Mouse (Mus musculus): Measurements from ENCODE around the gene Avpi1. TPM values are rescaled to one million over a fixed set of nuclear protein-coding genes. Genes with fewer than 3 reads are reported as not detected.
A peak's percentile ranks its signal among the peaks of the same experiment; 100 is the strongest.

The Avpi1 gene
- total and polyA plus RNA-seq, 2 experiments: 38.2 to 49.0 TPM

GRCm38 (mm10) chr19:42157493-42158237 is 28.8 kb upstream of the Avpi1 start:
- WGBS: 64% methylated on average over 12 of the region's 12 CpGs
- no peak overlapping the region for H3K27ac ChIP-seq (replicated peaks; ENCODE audit: insufficient read depth, low read depth, low read length)

GRCm38 (mm10) chr19:42151990-42152389 is 23.1 kb upstream of the Avpi1 start:
- Histone ChIP-seq H3K4me1 (ENCODE audit: control insufficient read depth, insufficient read depth, low read length) (peaks cover 28% of the 10 kb centered on the region), H3K27ac (replicated peaks; ENCODE audit: insufficient read depth, low read depth, low read length) (no peak overlapping the region), H3K36me3 (ENCODE audit: control insufficient read depth, insufficient read depth, low read length) (no peaks in the 10 kb centered on the region), H3K27me3 (ENCODE audit: control insufficient read depth, insufficient read depth, low read length) (no peaks in the 10 kb centered on the region), H3K9ac (ENCODE audit: low read depth, low read length) (no peak overlapping the region), H3K79me2 (ENCODE audit: control insufficient read depth, insufficient read depth, low read length) (no peaks in the 10 kb centered on the region), H3K4me3 (ENCODE audit: insufficient read depth, low read depth, low read length) (no peak overlapping the region)
- TF ChIP-seq POLR2A (IDR thresholded peaks at IDR 0.05; ENCODE audit: extremely low read depth, insufficient read depth, low read length) (no peak), CTCF (IDR thresholded peaks at IDR 0.05; ENCODE audit: low read depth, low read length) (peak; percentile 90)
- peak; percentile 80 for DNase-seq (ENCODE audit: extremely low read depth, low read depth, low spot score)
- 7% methylated on average over 6 of the region's 6 CpGs for WGBS

More at GRCm38 (mm10) chr19:42157493-42158237, 28.8 kb upstream of the Avpi1 start:
- H3K4me3 ChIP-seq (ENCODE audit: insufficient read depth, low read depth, low read length): no peak overlapping the region
- H3K4me1 ChIP-seq (ENCODE audit: control insufficient read depth, insufficient read depth, low read length): no peaks in the 10 kb centered on the region
- no peaks in the 10 kb centered on the region for H3K27me3 ChIP-seq (ENCODE audit: control insufficient read depth, insufficient read depth, low read length)
- H3K36me3 ChIP-seq (ENCODE audit: control insufficient read depth, insufficient read depth, low read length): no peaks in the 10 kb centered on the region
- no peak for DNase-seq (ENCODE audit: extremely low read depth, low read depth, low spot score)
- H3K79me2 ChIP-seq (ENCODE audit: control insufficient read depth, insufficient read depth, low read length): no peaks in the 10 kb centered on the region
- H3K9ac ChIP-seq (ENCODE audit: low read depth, low read length): no peak overlapping the region
- TF ChIP-seq POLR2A (IDR thresholded peaks at IDR 0.05; ENCODE audit: extremely low read depth, insufficient read depth, low read length): no peak
- no peak for TF ChIP-seq CTCF (IDR thresholded peaks at IDR 0.05; ENCODE audit: low read depth, low read length)

DNA sequence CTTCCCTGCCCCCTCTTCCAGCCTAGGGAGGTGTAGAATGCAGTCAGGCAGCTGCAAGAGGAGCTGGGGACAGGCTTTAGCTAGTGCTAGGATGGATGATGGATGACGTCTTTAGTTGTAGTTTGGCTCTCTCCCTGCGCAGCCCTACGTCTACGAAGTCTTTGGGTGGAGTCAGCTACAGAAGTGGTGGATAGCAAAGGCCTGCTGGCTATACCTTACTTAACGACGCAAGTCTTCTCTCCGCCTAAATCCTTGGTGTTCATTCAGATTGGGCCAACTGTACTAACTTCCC is 19.7 kb upstream of the Avpi1 start:
- no peak for TF ChIP-seq CTCF (IDR thresholded peaks at IDR 0.05; ENCODE audit: low read depth, low read length)
- Histone ChIP-seq H3K79me2 (ENCODE audit: control insufficient read depth, insufficient read depth, low read length) (no peaks in the 10 kb centered on the region), H3K27me3 (ENCODE audit: control insufficient read depth, insufficient read depth, low read length) (no peaks in the 10 kb centered on the region), H3K36me3 (ENCODE audit: control insufficient read depth, insufficient read depth, low read length) (no peaks in the 10 kb centered on the region), H3K4me3 (ENCODE audit: insufficient read depth, low read depth, low read length) (peak overlapping the region; percentile 70), H3K4me1 (ENCODE audit: control insufficient read depth, insufficient read depth, low read length) (peaks cover 43% of the 10 kb centered on the region), H3K27ac (replicated peaks; ENCODE audit: insufficient read depth, low read depth, low read length) (peak overlapping the region; percentile 88; the same call in 1 of the 2 replicates), H3K9ac (ENCODE audit: low read depth, low read length) (peak overlapping the region; percentile 94)
- no peak for DNase-seq (ENCODE audit: extremely low read depth, low read depth, low spot score)
- 32% methylated on average over 7 of the region's 7 CpGs for WGBS

- Histone ChIP-seq H3K27ac (replicated peaks; ENCODE audit: insufficient read depth, low read depth, low read length) (peak overlapping the region; percentile 88), H3K36me3 (ENCODE audit: control insufficient read depth, insufficient read depth, low read length) (no peaks in the 10 kb centered on the region), H3K27me3 (ENCODE audit: control insufficient read depth, insufficient read depth, low read length) (no peaks in the 10 kb centered on the region), H3K4me1 (ENCODE audit: control insufficient read depth, insufficient read depth, low read length) (peaks cover 43% of the 10 kb centered on the region), H3K4me3 (ENCODE audit: insufficient read depth, low read depth, low read length) (peak overlapping the region; percentile 70), H3K9ac (ENCODE audit: low read depth, low read length) (peak overlapping the region; percentile 94), H3K79me2 (ENCODE audit: control insufficient read depth, insufficient read depth, low read length) (no peaks in the 10 kb centered on the region)
- DNase-seq (ENCODE audit: extremely low read depth, low read depth, low spot score): peak; percentile 88
- under 1% methylated on average over 63 of the region's 63 CpGs for WGBS
- TF ChIP-seq CTCF (IDR thresholded peaks at IDR 0.05; ENCODE audit: low read depth, low read length): no peak
- peak; percentile 71; the same call in 1 of the 2 replicates for TF ChIP-seq POLR2A (IDR thresholded peaks at IDR 0.05; ENCODE audit: extremely low read depth, insufficient read depth, low read length)
These were observed 19.1 kb upstream of the Avpi1 start for GRCm38 (mm10) chr19:42147769-42148568.

DNA sequence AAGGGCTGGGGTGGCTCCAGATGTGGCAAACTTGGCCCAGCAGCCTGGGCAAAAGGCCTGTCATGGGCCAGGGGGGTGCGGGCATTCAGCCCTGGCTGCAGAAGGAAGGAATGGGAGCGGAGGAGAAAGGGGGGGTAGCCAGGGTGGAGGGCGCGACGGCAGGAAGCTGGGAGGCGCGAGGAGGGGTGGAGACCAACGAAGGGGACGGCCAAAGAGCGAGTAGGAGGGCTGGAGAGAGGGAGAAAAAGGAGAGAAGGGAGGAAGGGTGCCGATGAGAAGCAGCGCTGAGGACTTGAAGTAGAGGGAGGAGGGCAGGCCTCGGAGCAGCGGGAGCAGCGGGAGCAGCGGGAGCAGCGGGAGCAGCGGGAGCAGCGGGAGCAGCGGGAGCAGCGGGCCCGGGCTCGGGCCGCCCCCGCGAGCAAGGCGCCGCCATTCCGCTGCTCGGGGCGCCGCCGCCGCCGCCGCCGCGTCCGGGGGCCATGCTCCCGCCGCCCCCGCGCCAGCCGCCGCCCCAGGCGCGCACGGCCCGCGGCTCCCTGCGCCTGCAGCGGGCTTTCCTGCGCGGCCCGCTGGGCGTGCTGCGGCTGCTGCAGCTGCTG is 18.4 kb upstream of the Avpi1 start, which contains the start of gene Marveld1:
Gene Marveld1 (plus strand): TSS at position 231 of the 599 bp plus-strand sequence.
- no peaks in the 10 kb centered on the region for H3K27me3 ChIP-seq (ENCODE audit: control insufficient read depth, insufficient read depth, low read length)
- H3K79me2 ChIP-seq (ENCODE audit: control insufficient read depth, insufficient read depth, low read length): no peaks in the 10 kb centered on the region
- WGBS: under 1% methylated on average over 52 of the region's 57 CpGs
- DNase-seq (ENCODE audit: extremely low read depth, low read depth, low spot score): peak; percentile 71
- H3K4me1 ChIP-seq (ENCODE audit: control insufficient read depth, insufficient read depth, low read length): peaks cover 43% of the 10 kb centered on the region
- H3K4me3 ChIP-seq (ENCODE audit: insufficient read depth, low read depth, low read length): peak within 1 kb of the TSS; percentile 70
- H3K9ac ChIP-seq (ENCODE audit: low read depth, low read length): peak within 1 kb of the TSS; percentile 94
- TF ChIP-seq POLR2A (IDR thresholded peaks at IDR 0.05; ENCODE audit: extremely low read depth, insufficient read depth, low read length) (peak; percentile 79), CTCF (IDR thresholded peaks at IDR 0.05; ENCODE audit: low read depth, low read length) (no peak)
- H3K27ac ChIP-seq (replicated peaks; ENCODE audit: insufficient read depth, low read depth, low read length): peak within 1 kb of the TSS; percentile 88
- no peaks in the 10 kb centered on the region for H3K36me3 ChIP-seq (ENCODE audit: control insufficient read depth, insufficient read depth, low read length)

Data from liver, adult 2 months (tissue).